Mouse (Mus musculus) lung, postnatal 0 days (tissue): ENCODE data around the gene Fbxo21.

Experiments
- CTCF ChIP-seq: IDR thresholded peaks from 2 replicates; pipeline ENCODE4 v1.5.1; 2016; ENCODE audit warnings: antibody characterized with exemption, mild to moderate bottlenecking
- EP300 ChIP-seq: IDR thresholded peaks from 2 replicates; pipeline ENCODE4 v1.6.1; 2016; ENCODE audit warnings: antibody characterized with exemption, mild to moderate bottlenecking, control low read depth

DNA sequence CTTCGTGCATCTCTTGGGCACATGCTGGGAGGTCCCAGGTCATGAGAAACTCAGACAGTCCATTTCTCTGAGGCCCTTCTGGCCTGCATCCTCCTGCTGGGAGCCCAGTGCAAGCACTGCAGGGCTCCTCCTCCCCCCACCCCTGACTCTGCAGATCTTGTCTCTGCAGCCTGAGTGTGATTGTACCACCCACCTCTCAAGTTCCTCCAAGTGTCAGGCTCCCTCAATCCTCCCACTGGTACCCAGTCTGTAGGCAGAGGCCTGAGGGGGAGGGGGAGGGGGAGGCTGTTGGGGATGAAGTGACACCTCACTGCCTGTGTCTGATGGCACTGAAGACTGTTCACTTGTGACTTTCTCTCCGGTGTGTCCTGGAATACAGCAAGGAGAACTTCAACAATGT lies 76.7 kb downstream of the Fbxo21 start:
- TF ChIP-seq EP300 (no peak), CTCF (no peak)
